Mouse (Mus musculus) CD4-positive helper T cell, adult 2 months (primary cell): ENCODE measurements around the gene Scube3.
"Not testable (repeated sequence)": the region's sequence is repeated elsewhere in the genome, so short reads cannot be mapped to it uniquely, and the experiment has no call there.

ENCODE experiments used
- DNase-seq: peaks from one replicate; pipeline ENCODE4 v3.0.0-alpha.2; 2012; ENCODE audit warnings: low read depth, missing footprints, low spot score

The Scube3 gene

DNA sequence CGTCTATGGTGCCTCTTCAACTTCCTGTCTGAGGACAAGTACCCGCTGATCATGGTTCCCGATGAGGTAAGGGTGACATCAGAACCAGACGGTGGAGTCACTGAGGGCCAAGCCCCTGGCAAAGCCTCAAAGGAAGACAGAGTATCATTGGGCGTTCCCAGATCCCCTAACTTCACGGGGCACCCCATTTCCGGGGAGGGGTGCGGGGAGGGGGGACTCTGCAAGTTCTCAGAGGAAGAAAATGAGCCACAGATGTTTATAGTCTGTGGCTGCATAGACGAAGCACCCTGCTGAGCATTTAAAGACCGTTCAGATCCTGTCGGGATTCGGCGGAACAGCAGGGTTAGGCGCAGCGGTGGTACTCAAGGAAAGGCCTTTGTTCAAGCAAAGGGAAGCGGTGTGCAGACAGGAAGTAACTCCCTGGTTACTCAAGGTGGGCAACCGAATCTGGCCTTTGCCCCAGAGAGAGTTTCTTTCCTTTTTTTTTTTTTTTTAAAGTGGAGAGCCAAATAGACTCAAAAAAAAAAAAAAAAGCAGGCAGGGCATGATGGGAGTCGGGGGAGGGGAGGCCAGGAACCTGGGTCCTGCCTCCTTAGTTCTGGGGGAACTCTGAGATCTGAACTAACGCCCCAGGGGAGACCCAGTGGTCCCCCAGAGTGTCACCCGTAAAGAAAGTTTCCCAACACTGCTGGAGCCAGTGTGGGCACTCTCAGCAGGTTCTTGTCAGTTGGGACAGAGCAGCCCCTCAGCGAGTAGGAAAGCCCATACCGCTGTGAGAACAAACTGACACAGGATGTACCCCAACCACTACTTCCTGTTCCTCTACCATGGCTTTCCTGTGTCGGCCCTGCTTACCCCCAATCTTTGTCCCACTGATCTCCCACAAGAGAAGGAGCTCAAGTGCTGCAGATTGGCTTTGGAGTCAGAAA is 76.0 kb downstream of the Scube3 start:
- DNase-seq = peak; percentile 96

DNA sequence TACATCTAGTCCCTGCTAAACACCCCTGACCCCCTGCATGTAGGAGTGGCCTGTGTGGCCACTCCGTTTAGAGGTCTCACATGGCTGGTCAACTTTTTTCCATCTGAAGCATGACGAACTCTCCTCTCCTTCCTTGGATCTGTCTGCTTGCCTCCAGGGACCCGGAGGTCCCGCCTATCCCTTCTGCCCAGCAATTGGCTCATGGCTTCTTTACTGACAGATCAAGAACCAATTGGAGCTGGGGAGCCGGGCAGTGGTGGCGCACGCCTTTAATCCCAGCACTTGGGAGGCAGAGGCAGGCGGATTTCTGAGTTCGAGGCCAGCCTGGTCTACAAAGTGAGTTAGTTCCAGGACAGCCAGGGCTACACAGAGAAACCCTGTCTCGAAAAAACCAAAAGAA is 80.5 kb downstream of the Scube3 start:
- DNase-seq = not testable (repeated sequence)

DNA sequence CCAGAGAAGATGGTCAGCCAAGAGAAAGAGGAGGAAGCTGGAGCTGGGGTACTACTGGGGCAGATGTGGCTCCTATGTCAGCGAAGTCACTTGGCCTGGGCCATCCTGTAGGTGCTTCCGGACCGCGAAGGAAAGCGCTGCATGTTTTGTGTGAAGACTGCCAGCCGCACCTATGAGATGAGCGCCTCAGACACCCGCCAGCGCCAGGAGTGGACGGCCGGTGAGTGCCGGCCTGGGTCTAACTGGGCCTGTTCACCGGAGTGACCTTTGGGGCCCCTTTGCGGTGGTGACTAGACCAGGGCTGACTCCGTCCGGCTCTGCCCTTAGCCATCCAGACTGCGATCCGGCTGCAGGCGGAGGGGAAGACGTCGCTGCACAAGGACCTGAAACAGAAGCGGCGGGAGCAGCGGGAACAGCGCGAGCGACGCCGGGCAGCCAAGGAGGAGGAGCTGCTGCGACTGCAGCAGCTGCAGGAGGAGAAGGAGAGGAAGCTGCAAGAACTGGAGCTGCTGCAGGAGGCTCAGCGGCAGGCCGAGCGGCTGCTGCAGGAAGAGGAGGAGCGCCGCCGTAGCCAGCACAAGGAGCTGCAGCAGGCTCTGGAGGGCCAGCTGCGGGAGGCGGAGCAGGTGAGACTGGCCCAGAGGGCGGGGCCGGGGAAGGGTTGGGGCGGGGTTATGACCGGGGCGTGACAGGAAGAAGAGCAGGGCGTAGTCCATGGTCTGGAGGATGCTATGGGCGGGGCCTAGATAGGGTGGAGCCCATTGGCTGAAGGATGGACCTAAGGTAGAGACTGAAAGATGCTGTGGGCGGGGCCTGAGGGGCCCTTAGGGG is 81.8 kb downstream of the Scube3 start:
- peak; percentile 96 for DNase-seq
